Mouse (Mus musculus) ES-E14 (cell line): ENCODE measurements around the gene Plekhh2. TPM values are rescaled to one million over a fixed set of nuclear protein-coding genes. Genes with fewer than 3 reads are reported as not detected.
A peak's percentile ranks its signal among the peaks of the same experiment; 100 is the strongest.

Experiments used
- DNase-seq: peaks from one replicate; pipeline ENCODE4 v3.0.0-alpha.2; 2013; ENCODE audit warnings: low read depth, low spot score
- H3K27ac ChIP-seq: 2 replicates; pipeline ENCODE4 v1.5.1; 2012; ENCODE audit warnings: low read depth, mild to moderate bottlenecking, low read length, moderate library complexity, mixed read lengths; ENCODE audit not compliant: poor library complexity, insufficient read depth, severe bottlenecking
- H3K36me3 ChIP-seq: 2 replicates; pipeline ENCODE4 v1.6.1; 2012; ENCODE audit warnings: mild to moderate bottlenecking, low read length, moderate library complexity, mixed read lengths; ENCODE audit not compliant: control insufficient read depth, poor library complexity, insufficient read depth, severe bottlenecking
- H3K4me1 ChIP-seq, 2 experiments: fragments of 150-350 bp in 1 of 2; sonication (generic) in 1 of 2; 2 replicates each; pipeline ENCODE4 v1.6.1; 2012; ENCODE audit warnings: low read length in 2 of 2, mild to moderate bottlenecking in 1 of 2, mixed read lengths in 1 of 2; ENCODE audit not compliant: control insufficient read depth in 2 of 2, insufficient read depth in 2 of 2, poor library complexity in 1 of 2
- H3K4me3 ChIP-seq, 2 experiments: fragments of 150-350 bp in 1 of 2; sonication (generic) in 1 of 2; 2 replicates each; pipeline ENCODE4 v1.5.1; 2012; ENCODE audit warnings: low read length in 2 of 2, low read depth in 1 of 2, mild to moderate bottlenecking in 1 of 2, mixed read lengths in 1 of 2; ENCODE audit not compliant: insufficient read depth in 1 of 2, poor library complexity in 1 of 2, severe bottlenecking in 1 of 2
- H3K9ac ChIP-seq: 2 replicates; pipeline ENCODE4 v1.6.1; 2012; ENCODE audit warnings: low read depth, mild to moderate bottlenecking, low read length, mixed read lengths; ENCODE audit not compliant: poor library complexity, insufficient read depth, severe bottlenecking
- H3K9me3 ChIP-seq: fragments of 150-350 bp; sonication (generic); 2 replicates; pipeline ENCODE4 v1.6.1; 2012; ENCODE audit warnings: low read depth, mild to moderate bottlenecking, low read length; ENCODE audit not compliant: control insufficient read depth, insufficient read depth
- CHD2 ChIP-seq: IDR thresholded peaks from 2 replicates; pipeline ENCODE4 v1.6.1; 2014; ENCODE audit warnings: mild to moderate bottlenecking, low read depth, low read length, inconsistent platforms
- HCFC1 ChIP-seq: IDR thresholded peaks from 2 replicates; pipeline ENCODE4 v1.6.1; 2012; ENCODE audit warnings: low read length, inconsistent platforms, borderline replicate concordance; ENCODE audit not compliant: insufficient read depth
- MAFK ChIP-seq: IDR thresholded peaks from 2 replicates; pipeline ENCODE4 v1.6.1; 2014; ENCODE audit warnings: mild to moderate bottlenecking, low read depth, low read length, inconsistent platforms; ENCODE audit not compliant: insufficient read depth
- ZC3H11A ChIP-seq: IDR thresholded peaks from 2 replicates; pipeline ENCODE4 v1.6.1; 2012; ENCODE audit warnings: low read depth, mild to moderate bottlenecking, inconsistent platforms, low read length, borderline replicate concordance
- ZNF384 ChIP-seq: IDR thresholded peaks from 2 replicates; pipeline ENCODE4 v1.6.1; 2012; ENCODE audit warnings: low read depth, low read length, inconsistent platforms
- in situ Hi-C, 2 experiments: fragments of 600-800 bp; cut with MboI; formaldehyde crosslinking; loops; one replicate each; pipeline ENCODE4 v1.15.1; 2025; ENCODE audit warnings: low sequenced_read_pairs in 2 of 2, inconsistent platforms in 1 of 2; ENCODE audit not compliant: unreplicated experiment in 2 of 2
- total RNA-seq: library from RNA; depleted of rRNA; stranded (reverse); fragments of 300-350 nt; gene quantifications from 2 replicates; pipeline ENCODE4 v1.2.3, GENCODE M21; 2012

Gene Plekhh2
- total RNA-seq, 1 experiment, result 4.0 TPM

DNA sequence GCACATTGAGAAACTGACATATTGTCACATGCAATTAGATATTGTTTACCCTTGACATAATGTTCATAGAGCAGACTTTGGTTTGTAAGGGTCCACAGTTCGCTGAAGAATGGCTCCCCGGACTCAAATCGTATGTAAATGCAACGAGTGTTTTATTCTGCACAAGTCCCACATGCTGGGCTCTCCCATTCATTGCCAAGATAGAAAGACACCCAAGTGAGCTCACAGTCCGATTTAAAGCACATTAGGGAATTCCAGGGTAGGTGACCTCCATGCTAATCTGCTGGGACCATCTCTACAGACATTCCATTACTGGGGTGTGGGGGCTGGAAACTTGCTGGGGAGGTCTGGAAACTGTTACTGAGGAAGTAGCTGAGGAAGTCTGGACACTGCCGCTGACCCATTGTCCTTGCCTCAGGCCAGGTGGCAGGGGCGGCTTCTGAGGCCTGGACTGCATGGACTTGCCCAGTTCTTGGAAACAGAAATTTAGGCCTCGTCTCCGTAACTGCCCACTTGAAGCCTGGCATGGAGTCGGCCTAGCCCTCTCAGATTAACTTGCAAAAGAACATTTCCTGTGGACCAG lies 128.2 kb downstream of the Plekhh2 start:
- DNase-seq, result peak; percentile 47
- Histone ChIP-seq H3K9ac (no peak overlapping the region), H3K4me1 (peaks cover 0 to 9% of the 10 kb centered on the region in 2 experiments; a peak in 2 of 4 replicates), H3K36me3 (no peaks in the 10 kb centered on the region), H3K27ac (no peak overlapping the region), H3K9me3 (no peaks in the 10 kb centered on the region), H3K4me3 (no peak overlapping the region)
- in situ Hi-C loops, result no loop called here
- TF ChIP-seq MAFK (no peak), ZC3H11A (no peak), CHD2 (no peak), HCFC1 (no peak), ZNF384 (no peak)

DNA sequence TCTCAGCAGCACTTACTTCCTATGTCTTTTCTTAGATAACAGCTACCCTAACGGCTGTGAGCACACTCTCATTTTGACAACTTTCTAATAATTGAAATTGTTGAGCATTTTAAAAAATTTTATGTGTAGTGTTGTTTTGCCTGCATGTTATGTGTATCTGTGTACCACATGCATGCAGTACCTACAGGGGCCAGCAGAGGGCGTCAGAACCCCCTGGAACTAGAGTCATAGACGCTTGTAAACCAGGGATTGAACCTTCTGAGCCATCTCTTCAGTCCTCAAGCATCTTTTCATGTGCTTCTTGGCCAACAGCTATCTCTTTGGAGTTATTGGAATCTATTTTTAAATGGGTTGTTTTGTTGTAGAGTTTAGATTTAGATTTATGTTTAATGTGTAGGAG lies 130.2 kb downstream of the Plekhh2 start:
- 0 out of 2 replicates have a peak, but pooled peaks have one; percentile 2 for TF ChIP-seq ZC3H11A
- TF ChIP-seq CHD2, result no peak
- peaks cover 0 to 15% of the 10 kb centered on the region in 2 experiments; a peak in 2 of 4 replicates for H3K4me1 ChIP-seq

GRCm38 (mm10) chr17:84642324-84642723 lies 130.6 kb downstream of the Plekhh2 start:
- Histone ChIP-seq H3K4me3 (no peak overlapping the region), H3K4me1 (peaks cover 0 to 15% of the 10 kb centered on the region in 2 experiments; a peak in 2 of 4 replicates), H3K9me3 (no peaks in the 10 kb centered on the region), H3K27ac (no peak overlapping the region), H3K9ac (no peak overlapping the region), H3K36me3 (no peaks in the 10 kb centered on the region)
- in situ Hi-C loops, result no loop called here
- no peak for TF ChIP-seq ZC3H11A
- no peak for TF ChIP-seq HCFC1
- no peak for TF ChIP-seq MAFK
- no peak for TF ChIP-seq CHD2
- TF ChIP-seq ZNF384, result no peak
- DNase-seq, result no peak

More for the DNA sequence above, 130.2 kb downstream of the Plekhh2 start:
- peak; percentile 51 for DNase-seq
- no peaks in the 10 kb centered on the region for H3K9me3 ChIP-seq
- no peaks in the 10 kb centered on the region for H3K36me3 ChIP-seq
- in situ Hi-C loops, result no loop called here
- no peak overlapping the region for H3K9ac ChIP-seq
- no peak overlapping the region for H3K27ac ChIP-seq
- no peak overlapping the region for H3K4me3 ChIP-seq

- no peaks in the 10 kb centered on the region for H3K9me3 ChIP-seq
- no peak for DNase-seq
- in situ Hi-C loops, result no loop called here
- H3K36me3 ChIP-seq, result no peaks in the 10 kb centered on the region
- TF ChIP-seq ZNF384, result no peak
- no peak for TF ChIP-seq CHD2
- TF ChIP-seq MAFK, result no peak
- TF ChIP-seq HCFC1, result no peak
- no peak for TF ChIP-seq ZC3H11A
- peaks cover 0 to 13% of the 10 kb centered on the region in 2 experiments; a peak in 2 of 4 replicates for H3K4me1 ChIP-seq
- no peak overlapping the region for H3K4me3 ChIP-seq
- no peak overlapping the region for H3K27ac ChIP-seq
- no peak overlapping the region for H3K9ac ChIP-seq
Measured at GRCm38 (mm10) chr17:84644292-84645050, 132.8 kb downstream of the Plekhh2 start.
